Mouse (Mus musculus): ENCODE data around the gene Lgals4.

DNA sequence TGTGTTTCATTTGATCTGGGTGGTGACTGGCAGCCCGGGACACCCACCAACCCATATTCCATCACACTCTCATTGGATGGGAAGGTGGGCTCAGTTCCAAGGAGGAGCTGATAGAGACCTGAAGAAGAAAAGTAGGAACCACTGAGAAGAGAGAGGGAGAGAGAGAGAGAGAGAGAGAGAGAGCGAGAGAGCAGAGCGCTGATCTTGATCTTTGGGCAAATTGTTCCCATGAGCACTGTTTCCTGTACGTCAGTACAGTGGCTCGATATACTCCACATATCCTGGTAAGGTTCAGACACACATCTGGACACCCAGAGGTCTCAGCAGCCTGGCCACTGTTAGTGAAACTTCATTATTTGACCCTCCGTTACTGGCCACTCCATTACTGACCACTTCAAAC lies 29.9 kb downstream of the Lgals4 start, which contains the start of gene Lgals7:
- TF ChIP-seq CTCF (IDR thresholded peaks at IDR 0.05; ENCODE audit: low read depth) (no peak), EP300 (IDR thresholded peaks at IDR 0.05; ENCODE audit: low read depth) (no peak)
